Mouse (Mus musculus) forebrain, embryonic 12.5 days (tissue): ENCODE measurements around the gene Tlcd1. TPM values are rescaled to one million over a fixed set of nuclear protein-coding genes. Genes with fewer than 3 reads are reported as not detected.
"Not testable (repeated sequence)": the region's sequence is repeated elsewhere in the genome, so short reads cannot be mapped to it uniquely, and the experiment has no call there.

Experiments
- ATAC-seq: fragments of 200-750 bp; cut with Nextera tagmentation; 2 replicates; pipeline ENCODE4 v1.8.0; 2017; ENCODE audit warnings: moderate TSS enrichment; ENCODE audit not compliant: low FRiP score
- H3K27ac ChIP-seq: fragments of 300-500 bp; sonication (generic); 2 replicates; pipeline ENCODE4 v1.5.1; 2016; ENCODE audit warnings: mild to moderate bottlenecking
- H3K27me3 ChIP-seq: fragments of 300-500 bp; sonication (generic); 2 replicates; pipeline ENCODE4 v1.6.1; 2016; ENCODE audit warnings: mild to moderate bottlenecking
- H3K36me3 ChIP-seq: fragments of 300-500 bp; sonication (generic); replicated peaks from 2 replicates; pipeline ENCODE4 v1.6.1; 2016; ENCODE audit warnings: mild to moderate bottlenecking
- H3K4me1 ChIP-seq: fragments of 300-500 bp; sonication (generic); 2 replicates; pipeline ENCODE4 v1.6.1; 2016
- H3K4me2 ChIP-seq: fragments of 300-500 bp; sonication (generic); 2 replicates; pipeline ENCODE4 v1.6.1; 2016; ENCODE audit warnings: mild to moderate bottlenecking, moderate library complexity
- H3K4me3 ChIP-seq: fragments of 300-500 bp; sonication (generic); replicated peaks from 2 replicates; pipeline ENCODE4 v1.5.1; 2016; ENCODE audit warnings: mild to moderate bottlenecking
- H3K9ac ChIP-seq: fragments of 300-500 bp; sonication (generic); 2 replicates; pipeline ENCODE4 v1.6.1; 2016; ENCODE audit warnings: mild to moderate bottlenecking
- H3K9me3 ChIP-seq: fragments of 300-500 bp; sonication (generic); 2 replicates; pipeline ENCODE4 v1.6.1; 2016
- WGBS: fragments of 180-500 bp; shearing (Covaris S2); methylation state at CpG from one replicate; pipeline ENCODE4 v1.1.7; 2016; 5-methylcytosine and 5-hydroxymethylcytosine counted together
- polyA plus RNA-seq: library from polyadenylated mRNA; unstranded; fragments of >200 nt; fragmentation: Nextera tagmentation; extraction: Ambion mirVana; gene quantifications from 2 replicates; pipeline ENCODE4 v1.2.1, GENCODE M21; 2016

Gene Tlcd1
- polyA plus RNA-seq, 1 experiment from 2014 or later = 6.9 TPM

- Histone ChIP-seq H3K27me3 (no peaks in the 10 kb centered on the region), H3K27ac (no peak overlapping the region), H3K36me3 (peaks cover 30% of the 10 kb centered on the region), H3K9me3 (no peaks in the 10 kb centered on the region), H3K4me3 (peak overlapping the region; percentile 75), H3K4me2 (peak overlapping the region; percentile 75), H3K9ac (peak overlapping the region; percentile 83), H3K4me1 (peaks cover 61% of the 10 kb centered on the region)
- 53% methylated on average over 2 of the region's 2 CpGs for WGBS
- no peak for ATAC-seq
Measured at GRCm38 (mm10) chr11:78181830-78182357, 5.4 kb downstream of the Tlcd1 start.

- Histone ChIP-seq H3K9ac (peak overlapping the region; percentile 83), H3K4me3 (peak overlapping the region; percentile 75), H3K27me3 (no peaks in the 10 kb centered on the region), H3K9me3 (no peaks in the 10 kb centered on the region), H3K4me1 (peaks cover 55% of the 10 kb centered on the region), H3K27ac (peak overlapping the region; percentile 95; the same call in 1 of the 2 replicates), H3K36me3 (peaks cover 30% of the 10 kb centered on the region), H3K4me2 (peak overlapping the region; percentile 75)
- ATAC-seq = no peak
- 13% methylated on average over 7 of the region's 7 CpGs for WGBS
Measured at GRCm38 (mm10) chr11:78182450-78182849, 5.9 kb downstream of the Tlcd1 start.

GRCm38 (mm10) chr11:78182961-78183844, 6.7 kb downstream of the Tlcd1 start, which contains the start of gene Rpl23a:
Rpl23a (minus strand) TSS chr11:78183584.
- Histone ChIP-seq H3K9ac (peak within 1 kb of the TSS; percentile 83), H3K36me3 (peaks cover 30% of the 10 kb centered on the region), H3K9me3 (no peaks in the 10 kb centered on the region), H3K4me1 (peaks cover 54% of the 10 kb centered on the region), H3K27me3 (no peaks in the 10 kb centered on the region), H3K4me2 (peak within 1 kb of the TSS; percentile 75), H3K27ac (peak within 1 kb of the TSS; percentile 95), H3K4me3 (peak within 1 kb of the TSS; percentile 75)
- WGBS = under 1% methylated on average over 38 of the region's 38 CpGs
- ATAC-seq = peak; percentile 91

GRCm38 (mm10) chr11:78183884-78184514, 7.5 kb downstream of the Tlcd1 start:
- H3K36me3 ChIP-seq = peaks cover 30% of the 10 kb centered on the region
- H3K9me3 ChIP-seq = no peaks in the 10 kb centered on the region
- peak overlapping the region; percentile 29 for H3K9ac ChIP-seq
- peak overlapping the region; percentile 48 for H3K4me2 ChIP-seq
- no peak overlapping the region; the same call in 1 of the 2 replicates for H3K27ac ChIP-seq
- no peaks in the 10 kb centered on the region for H3K27me3 ChIP-seq
- peaks cover 47% of the 10 kb centered on the region for H3K4me1 ChIP-seq
- 51% methylated on average over 10 of the region's 10 CpGs for WGBS
- H3K4me3 ChIP-seq = peak overlapping the region; percentile 75
- peak; percentile 34 for ATAC-seq

GRCm38 (mm10) chr11:78184702-78185101, 8.2 kb downstream of the Tlcd1 start:
- H3K9ac ChIP-seq, H3K27ac ChIP-seq, ATAC-seq, H3K27me3 ChIP-seq, H3K4me3 ChIP-seq, H3K9me3 ChIP-seq, H3K4me2 ChIP-seq: not testable (repeated sequence)
- WGBS = 93% methylated on average over 6 of the region's 6 CpGs
- peaks cover 44% of the 10 kb centered on the region for H3K4me1 ChIP-seq
- H3K36me3 ChIP-seq = peaks cover 26% of the 10 kb centered on the region

GRCm38 (mm10) chr11:78188331-78189233, 12.1 kb downstream of the Tlcd1 start, which contains the start of gene Rab34:
Rab34 (plus strand) TSS chr11:78188430.
- Histone ChIP-seq H3K4me3 (peak within 1 kb of the TSS; percentile 73), H3K27ac (peak within 1 kb of the TSS; percentile 96), H3K9ac (peak within 1 kb of the TSS; percentile 90), H3K27me3 (no peaks in the 10 kb centered on the region), H3K9me3 (no peaks in the 10 kb centered on the region), H3K4me1 (peaks cover 23% of the 10 kb centered on the region), H3K36me3 (peaks cover 30% of the 10 kb centered on the region), H3K4me2 (peak within 1 kb of the TSS; percentile 63)
- ATAC-seq = peak; percentile 77
- WGBS = 1% methylated on average over 77 of the region's 80 CpGs

GRCm38 (mm10) chr11:78189234-78190040, 12.9 kb downstream of the Tlcd1 start:
- ATAC-seq = peak; percentile 87

GRCm38 (mm10) chr11:78190041-78190440, 13.5 kb downstream of the Tlcd1 start:
- WGBS = 72% methylated on average over 6 of the region's 6 CpGs
- no peak overlapping the region for H3K9ac ChIP-seq
- H3K4me3 ChIP-seq = peak overlapping the region; percentile 73
- H3K4me1 ChIP-seq = peaks cover 26% of the 10 kb centered on the region
- ATAC-seq = no peak
- no peaks in the 10 kb centered on the region for H3K9me3 ChIP-seq
- H3K36me3 ChIP-seq = peaks cover 31% of the 10 kb centered on the region
- H3K27ac ChIP-seq = peak overlapping the region; percentile 96
- H3K27me3 ChIP-seq = no peaks in the 10 kb centered on the region
- peak overlapping the region; percentile 63 for H3K4me2 ChIP-seq

More at GRCm38 (mm10) chr11:78189234-78190040, 12.9 kb downstream of the Tlcd1 start:
- Histone ChIP-seq H3K36me3 (peaks cover 31% of the 10 kb centered on the region), H3K9me3 (no peaks in the 10 kb centered on the region), H3K4me3 (peak overlapping the region; percentile 73), H3K4me2 (peak overlapping the region; percentile 63), H3K27ac (peak overlapping the region; percentile 96), H3K27me3 (no peaks in the 10 kb centered on the region), H3K9ac (peak overlapping the region; percentile 90), H3K4me1 (peaks cover 20% of the 10 kb centered on the region)
- under 1% methylated on average over 42 of the region's 42 CpGs for WGBS

GRCm38 (mm10) chr11:78193113-78193512, 16.6 kb downstream of the Tlcd1 start, which contains the start of gene Proca1:
Proca1 (plus strand) TSS chr11:78193392.
- 90% methylated on average over 1 of the region's 1 CpGs for WGBS

GRCm38 (mm10) chr11:78194411-78195100, 18.0 kb downstream of the Tlcd1 start:
- no peak overlapping the region for H3K27ac ChIP-seq
- 6% methylated on average over 30 of the region's 30 CpGs for WGBS
- H3K9ac ChIP-seq = no peak overlapping the region
- peaks cover 31% of the 10 kb centered on the region for H3K36me3 ChIP-seq
- ATAC-seq = peak; percentile 55
- no peaks in the 10 kb centered on the region for H3K9me3 ChIP-seq
- H3K4me2 ChIP-seq = peak overlapping the region; percentile 48
- H3K4me3 ChIP-seq = peak overlapping the region; percentile 33
- H3K4me1 ChIP-seq = peaks cover 20% of the 10 kb centered on the region
- 0 out of 2 replicates have a peak, but pooled peaks cover 4% of the 10 kb centered on the region for H3K27me3 ChIP-seq

More at GRCm38 (mm10) chr11:78193113-78193512, 16.6 kb downstream of the Tlcd1 start, which contains the start of gene Proca1:
- no peak within 1 kb of the TSS for H3K27ac ChIP-seq
- H3K4me2 ChIP-seq = peak within 1 kb of the TSS; percentile 48
- H3K27me3 ChIP-seq = 0 out of 2 replicates have a peak, but pooled peaks cover 4% of the 10 kb centered on the region
- H3K9ac ChIP-seq = no peak within 1 kb of the TSS
- no peak within 1 kb of the TSS for H3K4me3 ChIP-seq
- H3K36me3 ChIP-seq = peaks cover 31% of the 10 kb centered on the region
- no peaks in the 10 kb centered on the region for H3K9me3 ChIP-seq
- H3K4me1 ChIP-seq = peaks cover 23% of the 10 kb centered on the region
- ATAC-seq = no peak
